Comparison of ENCODE assay signal across 10 mouse cellular contexts in the genomic region with DNA sequence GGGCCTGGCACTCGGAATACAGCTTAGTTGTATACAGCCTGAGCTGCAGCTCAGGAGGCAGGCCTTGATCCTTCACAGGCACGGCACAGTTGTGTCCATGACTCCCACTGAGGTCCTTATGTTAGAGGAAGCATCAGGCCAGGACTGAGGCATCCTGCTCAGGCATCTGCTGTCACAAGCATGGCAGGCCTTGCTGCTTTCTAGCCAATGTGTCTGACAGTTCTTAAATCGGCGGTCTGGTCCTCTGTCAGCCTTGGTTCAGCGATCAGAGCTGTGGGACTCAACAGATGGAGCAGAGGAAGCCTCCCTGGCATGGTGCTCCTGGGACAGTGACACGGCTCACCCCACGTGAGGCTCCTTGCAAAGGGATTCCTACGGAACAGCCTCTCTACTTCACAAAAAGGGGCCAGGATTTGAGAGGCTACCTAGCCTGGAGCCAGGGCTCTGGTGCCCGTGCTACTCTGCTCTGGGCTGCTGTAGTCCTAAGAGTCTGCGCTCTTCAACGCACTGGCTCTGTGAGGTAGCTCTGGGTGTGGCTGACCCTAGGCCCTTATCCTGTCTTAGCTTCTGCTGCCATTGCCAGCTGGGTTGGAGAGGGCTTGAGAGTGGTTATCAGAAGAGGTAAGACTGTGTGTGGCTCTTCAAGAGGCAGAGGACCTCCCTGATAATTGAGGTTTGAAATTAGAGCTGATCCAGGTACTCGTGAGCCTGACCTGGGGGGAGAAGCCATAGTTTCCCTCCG. TPM values are rescaled to one million over a fixed set of nuclear protein-coding genes. Genes with fewer than 3 reads are reported as not detected.
DNase-seq lines count a peak whose midpoint lies in the region; ATAC-seq and TF ChIP-seq lines count a peak whose summit lies in the region.
"Had no signal": no experiment of that assay in that cellular context is flagged by ENCODE, and none has a peak within 500 bp of the region (broad histone marks: within the 10 kb centered on the region; RNA-seq: fewer than 3 reads in every experiment).

No protein-coding gene starts in this region.

- H3K9me3 ChIP-seq in limb, embryonic 10.5 days (replicated peaks): no peaks in the 10 kb centered on the region

- H3K4me3 ChIP-seq in limb, embryonic 10.5 days: no peak overlapping the region
- H3K4me3 ChIP-seq in thymus, adult 2 months (ENCODE audit: control insufficient read depth, insufficient read depth, low read length): no peak overlapping the region

- H3K36me3 ChIP-seq in limb, embryonic 10.5 days: peaks cover 100% of the 10 kb centered on the region
- peaks cover 44% of the 10 kb centered on the region for H3K36me3 ChIP-seq in thymus, adult 2 months (ENCODE audit: control insufficient read depth, insufficient read depth, low read length)

- no peaks in the 10 kb centered on the region for H3K27me3 ChIP-seq in limb, embryonic 10.5 days (ENCODE audit: low read depth, poor library complexity, severe bottlenecking)
- no peaks in the 10 kb centered on the region for H3K27me3 ChIP-seq in thymus, adult 2 months (ENCODE audit: control insufficient read depth, insufficient read depth, low read length)

- no peak overlapping the region for H3K27ac ChIP-seq in limb, embryonic 10.5 days
- no peak overlapping the region for H3K27ac ChIP-seq in thymus, adult 2 months (ENCODE audit: control insufficient read depth, insufficient read depth, low read length)
- H3K27ac ChIP-seq: macrophage had no signal

- no peak for TF ChIP-seq POLR2A in thymus, adult 2 months (IDR thresholded peaks at IDR 0.05; ENCODE audit: control insufficient read depth, extremely low read depth, insufficient read depth, low read length, poor library complexity)

- no peaks in the 10 kb centered on the region for H3K4me1 ChIP-seq in limb, embryonic 10.5 days
- no peaks in the 10 kb centered on the region; the same call in 1 of the 2 replicates for H3K4me1 ChIP-seq in thymus, adult 2 months (replicated peaks; ENCODE audit: control insufficient read depth, insufficient read depth, low read length)

- no peak for TF ChIP-seq CTCF in thymus, adult 2 months (IDR thresholded peaks at IDR 0.05; ENCODE audit: borderline replicate concordance, control insufficient read depth, extremely low read depth, insufficient read depth, low read length, poor library complexity)

- 95% methylated on average over 13 of the region's 13 CpGs for WGBS in limb, embryonic 10.5 days
- 92% methylated on average over 13 of the region's 13 CpGs for WGBS in thymus, adult 2 months

- peak; percentile 89 for ATAC-seq in erythroid progenitor cell, adult 5-6 weeks (replicated peaks; ENCODE audit: low FRiP score, poor library complexity, severe bottlenecking)

- peak; percentile 23 to 51 for DNase-seq in layer of hippocampus, adult 8-10 months (ENCODE audit: low spot score in 2 of 2)
- no peak for DNase-seq in layer of hippocampus, adult 9-10 months (ENCODE audit: low spot score)
- peak; percentile 86 for DNase-seq in cerebellum, adult 11 months
- DNase-seq in spleen, postnatal 14 days (ENCODE audit: low spot score in 2 of 2): peak; percentile 57
- DNase-seq in limb, embryonic 10.5 days (ENCODE audit: low spot score): no peak
- DNase-seq in thymus, adult 2 months: no peak
- DNase-seq: gastrocnemius, postnatal 14 days; kidney, postnatal 4 days had no signal

RNA-seq across cellular contexts. Expression of a gene that starts 22.3 kb away (rescaled TPM):
- 10 to 100 TPM; 39.8 to 56.2 (median 50.5) TPM for total RNA-seq in layer of hippocampus, adult 8-10 months (2022)
- total RNA-seq in erythroid progenitor cell, adult 5-6 weeks (2015; ENCODE audit: low replicate concordance): 497 and 560 TPM in 2 replicates
- total RNA-seq in erythroid progenitor cell, adult 5-6 weeks (2017; ENCODE audit: low replicate concordance): 243 and 286 TPM in 2 replicates
- polyA plus RNA-seq in limb, embryonic 10.5 days (2016; fragmentation: Nextera tagmentation; extraction: Ambion mirVana): 11.6 and 14.0 TPM in 2 replicates
- polyA plus RNA-seq in thymus, adult 2 months (2012; rRNA removed): 63.1 and 64.8 TPM in 2 replicates

RNA-seq across cellular contexts. Expression of a gene that starts 35.0 kb away (rescaled TPM):
- under 1 TPM; 0.43 to 0.84 (median 0.70) TPM for total RNA-seq in layer of hippocampus, adult 8-10 months (2022)
- total RNA-seq in erythroid progenitor cell, adult 5-6 weeks (2015; ENCODE audit: low replicate concordance): 2.2 TPM in 1 of 2 replicates, not detected in the other
- total RNA-seq in erythroid progenitor cell, adult 5-6 weeks (2017; ENCODE audit: low replicate concordance): not detected in 2 replicates
- 0.03 and 0.04 TPM in 2 replicates for polyA plus RNA-seq in limb, embryonic 10.5 days (2016; fragmentation: Nextera tagmentation; extraction: Ambion mirVana)
- 0.17 and 0.26 TPM in 2 replicates for polyA plus RNA-seq in thymus, adult 2 months (2012; rRNA removed)
- polyA plus RNA-seq: macrophage had no signal

RNA-seq across cellular contexts. Expression of a gene that starts 54.1 kb away (rescaled TPM):
- total RNA-seq in layer of hippocampus, adult 8-10 months (2022): 1 to 10 TPM; 1.0 to 3.5 (median 2.0) TPM
- 2.2 and 12.2 TPM in 2 replicates for total RNA-seq in erythroid progenitor cell, adult 5-6 weeks (2015; ENCODE audit: low replicate concordance)
- 0.61 and 4.2 TPM in 2 replicates for total RNA-seq in erythroid progenitor cell, adult 5-6 weeks (2017; ENCODE audit: low replicate concordance)
- 8.2 and 8.6 TPM in 2 replicates for polyA plus RNA-seq in limb, embryonic 10.5 days (2016; fragmentation: Nextera tagmentation; extraction: Ambion mirVana)
- polyA plus RNA-seq in thymus, adult 2 months (2012; rRNA removed): 5.9 and 8.2 TPM in 2 replicates

Comparison
In these comparisons a context has a peak if more than half of its experiments do, and no peak if none do; other contexts are left out.
1. DNase-seq: peak in layer of hippocampus, adult 8-10 months (2 of 2), cerebellum, adult 11 months (single experiment) and spleen, postnatal 14 days (2 of 2); none in layer of hippocampus, adult 9-10 months (single experiment), limb, embryonic 10.5 days (single experiment) and thymus, adult 2 months (single experiment).
2. RNA of a gene that starts 22.3 kb away (total RNA-seq): 243 to 560 TPM in erythroid progenitor cell, adult 5-6 weeks; 39.8 to 56.2 TPM in layer of hippocampus, adult 8-10 months; every median in the first group is over 4 times any median in the second.